Mouse (Mus musculus) megakaryocyte, embryonic 14.5 days (primary cell): Measurements from ENCODE around the gene Mtmr3. TPM values are rescaled to one million over a fixed set of nuclear protein-coding genes. Genes with fewer than 3 reads are reported as not detected.

Source experiments
- H3K27me3 ChIP-seq: replicated peaks from 2 replicates; pipeline ENCODE3; 2012; ENCODE audit warnings: inconsistent platforms
- H3K36me3 ChIP-seq: replicated peaks from 2 replicates; pipeline ENCODE3; 2012; ENCODE audit warnings: low read length, inconsistent platforms, mixed read lengths
- H3K4me1 ChIP-seq: 2 replicates; pipeline ENCODE4 v1.6.1; 2012; ENCODE audit warnings: inconsistent platforms
- H3K4me3 ChIP-seq: replicated peaks from 2 replicates; pipeline ENCODE3; 2012; ENCODE audit warnings: moderate library complexity, mild to moderate bottlenecking, inconsistent platforms
- H3K9me3 ChIP-seq: 2 replicates; pipeline ENCODE4 v1.6.1; 2012; ENCODE audit warnings: inconsistent platforms
- FLI1 ChIP-seq: IDR thresholded peaks from 2 replicates; pipeline ENCODE4 v1.6.1; 2012; ENCODE audit warnings: low read length, inconsistent platforms, mixed read lengths
- GATA1 ChIP-seq: IDR thresholded peaks from 3 replicates; pipeline ENCODE4 v1.6.1; 2012; ENCODE audit warnings: mixed read lengths, low read length, inconsistent platforms, borderline replicate concordance
- polyA plus RNA-seq: library from polyadenylated mRNA; stranded (reverse); fragments of >175 nt; gene quantifications from 2 replicates; pipeline ENCODE4 v1.2.3, GENCODE M21; 2012; ENCODE audit warnings: low replicate concordance; ENCODE audit not compliant: insufficient read depth

The Mtmr3 gene
- polyA plus RNA-seq, 1 experiment: 8.7 TPM

GRCm38 (mm10) chr11:4627636-4628035 lies 33.0 kb upstream of the Mtmr3 start:
- H3K27me3 ChIP-seq: peaks cover 10% of the 10 kb centered on the region
- no peaks in the 10 kb centered on the region for H3K36me3 ChIP-seq
- peaks cover 40% of the 10 kb centered on the region for H3K4me1 ChIP-seq
- no peak for TF ChIP-seq FLI1
- no peak for TF ChIP-seq GATA1
- H3K4me3 ChIP-seq: no peak overlapping the region
- H3K9me3 ChIP-seq: no peaks in the 10 kb centered on the region

GRCm38 (mm10) chr11:4625931-4626330 lies 31.3 kb upstream of the Mtmr3 start:
- H3K27me3 ChIP-seq: peaks cover 17% of the 10 kb centered on the region
- no peak for TF ChIP-seq GATA1
- TF ChIP-seq FLI1: no peak
- H3K4me1 ChIP-seq: peaks cover 38% of the 10 kb centered on the region
- no peak overlapping the region for H3K4me3 ChIP-seq
- H3K36me3 ChIP-seq: no peaks in the 10 kb centered on the region
- H3K9me3 ChIP-seq: no peaks in the 10 kb centered on the region

GRCm38 (mm10) chr11:4622997-4623396 lies 28.3 kb upstream of the Mtmr3 start:
- peaks cover 19% of the 10 kb centered on the region for H3K27me3 ChIP-seq
- TF ChIP-seq FLI1 (no peak), GATA1 (no peak)
- peaks cover 23% of the 10 kb centered on the region for H3K4me1 ChIP-seq
- H3K36me3 ChIP-seq: no peaks in the 10 kb centered on the region
- no peak overlapping the region for H3K4me3 ChIP-seq
- H3K9me3 ChIP-seq: no peaks in the 10 kb centered on the region

GRCm38 (mm10) chr11:4622442-4622986 lies 27.9 kb upstream of the Mtmr3 start:
- no peak overlapping the region for H3K4me3 ChIP-seq
- TF ChIP-seq FLI1: no peak
- TF ChIP-seq GATA1: no peak

GRCm38 (mm10) chr11:4621866-4622265 lies 27.2 kb upstream of the Mtmr3 start:
- Histone ChIP-seq H3K4me1 (peaks cover 27% of the 10 kb centered on the region), H3K4me3 (no peak overlapping the region), H3K9me3 (no peaks in the 10 kb centered on the region), H3K27me3 (peaks cover 19% of the 10 kb centered on the region), H3K36me3 (no peaks in the 10 kb centered on the region)
- TF ChIP-seq GATA1: no peak
- TF ChIP-seq FLI1: no peak

More at GRCm38 (mm10) chr11:4622442-4622986, 27.9 kb upstream of the Mtmr3 start:
- Histone ChIP-seq H3K27me3 (peaks cover 19% of the 10 kb centered on the region), H3K4me1 (peaks cover 25% of the 10 kb centered on the region), H3K9me3 (no peaks in the 10 kb centered on the region), H3K36me3 (no peaks in the 10 kb centered on the region)

- peaks cover 23% of the 10 kb centered on the region for H3K4me1 ChIP-seq
- TF ChIP-seq FLI1: no peak
- no peak for TF ChIP-seq GATA1
- no peaks in the 10 kb centered on the region for H3K9me3 ChIP-seq
- no peaks in the 10 kb centered on the region for H3K36me3 ChIP-seq
- no peak overlapping the region for H3K4me3 ChIP-seq
- H3K27me3 ChIP-seq: peaks cover 16% of the 10 kb centered on the region
Measured at GRCm38 (mm10) chr11:4620501-4621108, 25.9 kb upstream of the Mtmr3 start.

- no peaks in the 10 kb centered on the region for H3K36me3 ChIP-seq
- TF ChIP-seq FLI1: no peak
- TF ChIP-seq GATA1: no peak
- peaks cover 16% of the 10 kb centered on the region for H3K27me3 ChIP-seq
- peaks cover 23% of the 10 kb centered on the region for H3K4me1 ChIP-seq
- no peak within 1 kb of the TSS for H3K4me3 ChIP-seq
- H3K9me3 ChIP-seq: no peaks in the 10 kb centered on the region
Measured at GRCm38 (mm10) chr11:4620017-4620485, 25.4 kb upstream of the Mtmr3 start, which contains the start of gene Gm11032. TSS of gene Gm11032 (plus strand) at chr11:4620067.

GRCm38 (mm10) chr11:4611904-4612303 lies 17.2 kb upstream of the Mtmr3 start:
- H3K9me3 ChIP-seq: no peaks in the 10 kb centered on the region
- H3K4me3 ChIP-seq: no peak overlapping the region
- no peaks in the 10 kb centered on the region for H3K36me3 ChIP-seq
- H3K27me3 ChIP-seq: peaks cover 10% of the 10 kb centered on the region
- TF ChIP-seq GATA1: no peak
- TF ChIP-seq FLI1: no peak
- H3K4me1 ChIP-seq: peaks cover 28% of the 10 kb centered on the region

GRCm38 (mm10) chr11:4606541-4606940 lies 11.9 kb upstream of the Mtmr3 start:
- H3K27me3 ChIP-seq: peaks cover 4% of the 10 kb centered on the region
- no peak overlapping the region for H3K4me3 ChIP-seq
- no peak for TF ChIP-seq FLI1
- no peak for TF ChIP-seq GATA1

GRCm38 (mm10) chr11:4605414-4605813 lies 10.8 kb upstream of the Mtmr3 start:
- TF ChIP-seq GATA1: no peak
- TF ChIP-seq FLI1: no peak
- Histone ChIP-seq H3K4me1 (peaks cover 69% of the 10 kb centered on the region), H3K27me3 (no peaks in the 10 kb centered on the region), H3K9me3 (no peaks in the 10 kb centered on the region), H3K36me3 (no peaks in the 10 kb centered on the region), H3K4me3 (no peak overlapping the region)

More at GRCm38 (mm10) chr11:4606541-4606940, 11.9 kb upstream of the Mtmr3 start:
- no peaks in the 10 kb centered on the region for H3K36me3 ChIP-seq
- no peaks in the 10 kb centered on the region for H3K9me3 ChIP-seq
- peaks cover 72% of the 10 kb centered on the region for H3K4me1 ChIP-seq
